Comparison of ENCODE assay signal across 29 mouse cellular contexts in genomic region chr8:78867036-78867435, GRCm38 (mm10). TPM values are rescaled to one million over a fixed set of nuclear protein-coding genes. Genes with fewer than 3 reads are reported as not detected.
DNase-seq lines count a peak whose midpoint lies in the region; ATAC-seq lines count a peak whose summit lies in the region.
"Had no signal": no experiment of that assay in that cellular context is flagged by ENCODE, and none has a peak within 500 bp of the region (broad histone marks: within the 10 kb centered on the region; RNA-seq: fewer than 3 reads in every experiment).

No protein-coding gene starts in this region.

- no peaks in the 10 kb centered on the region for H3K27me3 ChIP-seq in intestine, embryonic 15.5 days (replicated peaks)
- H3K27me3 ChIP-seq: embryonic facial prominence, embryonic 13.5 days; forebrain, embryonic 15.5 days; heart, embryonic 12.5 days; hindbrain, embryonic 15.5 days; limb, embryonic 15.5 days; liver, embryonic 13.5 days; stomach, embryonic 15.5 days had no signal

- no peak overlapping the region for H3K4me3 ChIP-seq in intestine, embryonic 15.5 days (replicated peaks)
- H3K4me3 ChIP-seq: embryonic facial prominence, embryonic 13.5 days; forebrain, embryonic 10.5 days; forebrain, embryonic 15.5 days; heart, embryonic 12.5 days; hindbrain, embryonic 15.5 days; left cerebral cortex, adult 2 months; limb, embryonic 10.5 days; limb, embryonic 15.5 days; liver, embryonic 13.5 days; stomach, embryonic 15.5 days had no signal

- WGBS in intestine, embryonic 15.5 days: 85% methylated on average over 2 of the region's 2 CpGs

- no peak overlapping the region for H3K4me2 ChIP-seq in intestine, embryonic 15.5 days (replicated peaks)
- H3K4me2 ChIP-seq: embryonic facial prominence, embryonic 13.5 days; forebrain, embryonic 15.5 days; heart, embryonic 12.5 days; hindbrain, embryonic 15.5 days; limb, embryonic 15.5 days; liver, embryonic 13.5 days; midbrain, embryonic 11.5 days; stomach, embryonic 15.5 days had no signal

- no peak overlapping the region for H3K9ac ChIP-seq in intestine, embryonic 15.5 days
- H3K9ac ChIP-seq: embryonic facial prominence, embryonic 13.5 days; forebrain, embryonic 15.5 days; heart, embryonic 12.5 days; hindbrain, embryonic 15.5 days; limb, embryonic 15.5 days; liver, embryonic 13.5 days; stomach, embryonic 15.5 days had no signal

- no peak for ATAC-seq in intestine, embryonic 15.5 days
- ATAC-seq: forebrain, embryonic 15.5 days; midbrain, embryonic 16.5 days had no signal

- H3K36me3 ChIP-seq in intestine, embryonic 15.5 days: no peaks in the 10 kb centered on the region
- H3K36me3 ChIP-seq: embryonic facial prominence, embryonic 13.5 days; forebrain, embryonic 10.5 days; forebrain, embryonic 15.5 days; G1E; heart, embryonic 12.5 days; hindbrain, embryonic 15.5 days; limb, embryonic 10.5 days; limb, embryonic 15.5 days; liver, embryonic 13.5 days; stomach, embryonic 15.5 days had no signal

- no peaks in the 10 kb centered on the region for H3K9me3 ChIP-seq in intestine, embryonic 15.5 days
- H3K9me3 ChIP-seq: embryonic facial prominence, embryonic 13.5 days; forebrain, embryonic 10.5 days; forebrain, embryonic 15.5 days; G1E; heart, embryonic 12.5 days; hindbrain, embryonic 15.5 days; limb, embryonic 10.5 days; limb, embryonic 15.5 days; liver, embryonic 13.5 days; stomach, embryonic 15.5 days had no signal

- no peaks in the 10 kb centered on the region for H3K4me1 ChIP-seq in intestine, embryonic 15.5 days (replicated peaks)
- H3K4me1 ChIP-seq: embryonic facial prominence, embryonic 13.5 days; forebrain, embryonic 10.5 days; forebrain, embryonic 15.5 days; heart, embryonic 12.5 days; hindbrain, embryonic 15.5 days; limb, embryonic 10.5 days; limb, embryonic 15.5 days; liver, embryonic 13.5 days; stomach, embryonic 15.5 days had no signal

- no peak overlapping the region for H3K27ac ChIP-seq in intestine, embryonic 15.5 days
- H3K27ac ChIP-seq: embryonic facial prominence, embryonic 13.5 days; forebrain, embryonic 10.5 days; forebrain, embryonic 15.5 days; hindbrain, embryonic 15.5 days; kidney, postnatal 0 days; left cerebral cortex, adult 2 months; limb, embryonic 10.5 days; limb, embryonic 15.5 days; liver, embryonic 13.5 days; stomach, embryonic 15.5 days had no signal

- peak; percentile 10 to 21 for DNase-seq in cerebellum, postnatal 10 days
- no peak for DNase-seq in cerebellum, postnatal 25 days
- DNase-seq in 3T3-L1 (ENCODE audit: low read depth, low spot score): peak; percentile 57
- DNase-seq in adrenal gland, adult 18-20 months (ENCODE audit: low spot score in 2 of 2): peak; percentile 18 to 21
- DNase-seq in adrenal gland, postnatal 25 days: peak; percentile 38
- no peak for DNase-seq in kidney, postnatal 14 days
- DNase-seq: cerebellum, adult 8-10 months; embryo, embryonic 11 days; gastrocnemius, postnatal 25 days; heart, adult 18-20 months; kidney, adult 2 months; liver, embryonic 13.5 days; lung, adult 18-20 months; lung, postnatal 14 days; right cerebral cortex, postnatal 25 days had no signal

RNA-seq across cellular contexts. Expression of gene Lsm6, which starts 46.1 kb away (rescaled TPM):
- total RNA-seq in adrenal gland, adult 18-20 months (2021): 100 to 1,000 TPM; 101 to 136 TPM
- 143 and 152 TPM in 2 replicates for total RNA-seq in adrenal gland, postnatal 25 days (2021)
- 170 and 198 TPM in 2 replicates for polyA plus RNA-seq in intestine, embryonic 15.5 days (2015; fragmentation: Nextera tagmentation; extraction: Ambion mirVana)

Comparison
In these comparisons a context has a peak if more than half of its experiments do, and no peak if none do; other contexts are left out.
1. DNase-seq: peak in cerebellum, postnatal 10 days (2 of 2), 3T3-L1 (single experiment), adrenal gland, adult 18-20 months (2 of 2) and adrenal gland, postnatal 25 days (single experiment); none in cerebellum, postnatal 25 days (0 of 2) and kidney, postnatal 14 days (single experiment).